Mouse (Mus musculus): ENCODE data around the gene Rfk.

Gene Rfk

GRCm38 (mm10) chr19:17393841-17394591 is at the start of gene Rfk:
Rfk (plus strand) TSS chr19:17394043.
- DNase-seq = peak; percentile 95

- DNase-seq = no peak
Measured at GRCm38 (mm10) chr19:17344881-17345280, 49.0 kb upstream of the Rfk start.

- DNase-seq = no peak
Measured at GRCm38 (mm10) chr19:17346716-17347474, 46.9 kb upstream of the Rfk start.

- DNase-seq = no peak
Measured at GRCm38 (mm10) chr19:17347852-17348251, 46.0 kb upstream of the Rfk start.

- DNase-seq = no peak
Measured at GRCm38 (mm10) chr19:17353727-17354126, 40.1 kb upstream of the Rfk start.

GRCm38 (mm10) chr19:17354362-17354761 is 39.5 kb upstream of the Rfk start:
- no peak for DNase-seq

- DNase-seq = no peak
Measured at GRCm38 (mm10) chr19:17354797-17355196, 39.0 kb upstream of the Rfk start.

GRCm38 (mm10) chr19:17355361-17355760 is 38.5 kb upstream of the Rfk start:
- DNase-seq = no peak

- DNase-seq = peak; percentile 9
Measured at GRCm38 (mm10) chr19:17355950-17356867, 37.6 kb upstream of the Rfk start.

- no peak for DNase-seq
Measured at GRCm38 (mm10) chr19:17356932-17357331, 36.9 kb upstream of the Rfk start.

- no peak for DNase-seq
Measured at GRCm38 (mm10) chr19:17357391-17357790, 36.5 kb upstream of the Rfk start.

GRCm38 (mm10) chr19:17359315-17359890 is 34.4 kb upstream of the Rfk start:
- no peak for DNase-seq

GRCm38 (mm10) chr19:17361181-17361580 is 32.7 kb upstream of the Rfk start:
- DNase-seq = no peak

GRCm38 (mm10) chr19:17364741-17365140 is 29.1 kb upstream of the Rfk start:
- DNase-seq = peak; percentile 30

GRCm38 (mm10) chr19:17366364-17367090 is 27.3 kb upstream of the Rfk start:
- DNase-seq = no peak

- no peak for DNase-seq
Measured at GRCm38 (mm10) chr19:17368557-17368956, 25.3 kb upstream of the Rfk start.

GRCm38 (mm10) chr19:17369581-17369980 is 24.3 kb upstream of the Rfk start:
- DNase-seq = no peak

GRCm38 (mm10) chr19:17372701-17373100 is 21.1 kb upstream of the Rfk start, which contains the start of gene Gcnt1:
Gcnt1 (minus strand) TSS chr19:17372844.
- no peak for DNase-seq

GRCm38 (mm10) chr19:17378845-17379244 is 15.0 kb upstream of the Rfk start:
- DNase-seq = no peak

- DNase-seq = no peak
Measured at GRCm38 (mm10) chr19:17380549-17380948, 13.3 kb upstream of the Rfk start.

GRCm38 (mm10) chr19:17382807-17383397 is 10.9 kb upstream of the Rfk start:
- no peak for DNase-seq

- no peak for DNase-seq
Measured at GRCm38 (mm10) chr19:17385022-17385421, 8.8 kb upstream of the Rfk start.

Measured in right cerebral cortex, postnatal 14 days (tissue).